Mouse (Mus musculus): ENCODE measurements around the gene Fgd2. TPM values are rescaled to one million over a fixed set of nuclear protein-coding genes. Genes with fewer than 3 reads are reported as not detected.
"Not testable (repeated sequence)": the region's sequence is repeated elsewhere in the genome, so short reads cannot be mapped to it uniquely, and the experiment has no call there.

The Fgd2 gene
- total RNA-seq, 2 experiments from 2014 or later = 22.0 to 28.5 TPM

DNA sequence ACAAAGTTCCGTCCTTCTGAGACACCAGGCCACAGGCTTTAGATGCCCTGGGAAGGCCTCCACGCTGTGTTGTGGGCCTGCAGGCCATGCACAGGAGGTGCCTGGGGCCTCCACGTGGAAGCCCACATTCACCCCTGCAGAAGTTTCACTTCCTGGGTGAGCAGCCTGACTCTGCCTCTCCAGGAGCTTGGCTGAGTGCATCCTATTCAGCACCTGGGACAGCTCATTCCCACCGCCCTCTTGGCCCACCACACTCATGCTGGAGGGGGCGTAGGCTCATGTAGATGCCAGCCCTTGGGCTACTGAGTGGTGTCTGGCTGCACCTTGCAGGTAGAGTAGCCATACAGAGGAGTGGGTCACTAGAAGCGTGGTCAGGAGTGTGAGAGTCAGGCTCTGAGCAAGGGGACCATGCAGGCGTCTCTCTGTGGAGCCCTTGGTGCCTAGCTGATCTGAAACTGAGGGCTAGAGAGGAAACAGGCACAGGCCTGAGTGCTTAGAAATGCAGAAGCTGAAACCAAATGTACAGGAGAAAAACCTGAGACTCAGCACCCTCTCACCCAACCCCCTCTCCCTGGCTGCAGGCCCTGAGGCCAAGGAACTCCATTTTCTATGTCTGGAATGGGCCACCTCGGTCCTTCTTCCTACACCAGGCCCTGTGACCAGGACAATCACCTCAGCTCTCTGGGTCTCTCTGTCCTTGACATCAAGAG, 1.4 kb downstream of the Fgd2 start:
- peak; percentile 70 for ATAC-seq (replicated peaks; ENCODE audit: poor library complexity)

GRCm38 (mm10) chr17:29363109-29363508, 2.4 kb downstream of the Fgd2 start:
- ATAC-seq (replicated peaks; ENCODE audit: poor library complexity) = no peak

- no peak for ATAC-seq (replicated peaks; ENCODE audit: poor library complexity)
Observed at GRCm38 (mm10) chr17:29365105-29365621, 4.4 kb downstream of the Fgd2 start.

GRCm38 (mm10) chr17:29368726-29369125, 8.0 kb downstream of the Fgd2 start:
- ATAC-seq (replicated peaks; ENCODE audit: poor library complexity) = no peak

- ATAC-seq (replicated peaks; ENCODE audit: poor library complexity) = peak; percentile 98
Observed at GRCm38 (mm10) chr17:29370984-29371723, 10.4 kb downstream of the Fgd2 start.

DNA sequence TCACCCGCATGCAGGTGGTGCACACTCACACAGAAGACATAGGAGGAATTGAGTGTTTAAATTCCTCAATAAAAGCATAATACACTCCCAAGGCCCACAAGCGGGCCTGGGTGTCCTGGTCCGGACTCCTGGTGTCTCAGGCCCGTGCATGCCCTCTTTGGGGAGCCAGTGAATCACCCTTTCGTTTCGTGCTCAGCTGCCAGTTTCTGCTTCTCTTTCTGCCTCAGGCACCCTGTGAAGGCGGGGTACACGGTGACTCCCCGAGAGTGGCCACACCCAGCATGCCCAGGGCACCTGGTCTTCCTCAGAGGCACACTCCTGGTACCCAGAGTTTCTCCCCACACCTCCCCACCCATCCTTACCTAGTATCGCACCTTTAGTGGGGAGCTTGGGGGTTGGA, 15.2 kb downstream of the Fgd2 start:
- no peak for ATAC-seq (replicated peaks; ENCODE audit: poor library complexity)

GRCm38 (mm10) chr17:29378056-29378455, 17.3 kb downstream of the Fgd2 start:
- ATAC-seq (replicated peaks; ENCODE audit: poor library complexity) = no peak

DNA sequence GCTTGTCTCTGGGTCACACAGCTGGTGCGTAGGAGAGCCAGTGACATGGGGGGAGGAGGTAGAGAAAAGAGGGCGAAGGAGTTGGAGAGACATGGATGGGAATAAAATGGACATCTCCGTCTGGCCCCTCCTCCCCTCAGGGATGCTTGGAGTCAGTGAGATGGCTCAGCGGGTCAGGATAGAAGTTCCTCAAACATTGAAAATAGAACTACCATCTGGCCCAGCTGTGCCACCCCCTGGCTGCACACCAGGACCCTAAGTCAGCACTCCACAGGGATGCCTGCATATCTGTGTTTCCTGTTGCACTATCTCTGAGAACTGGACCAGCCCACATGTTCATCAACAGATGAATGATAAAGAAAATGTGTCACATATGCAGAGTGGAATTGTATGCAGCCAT, 19.5 kb downstream of the Fgd2 start:
- no peak for ATAC-seq (replicated peaks; ENCODE audit: poor library complexity)

GRCm38 (mm10) chr17:29381472-29381871, 20.8 kb downstream of the Fgd2 start:
- peak; percentile 98 for ATAC-seq (replicated peaks; ENCODE audit: poor library complexity)

GRCm38 (mm10) chr17:29382417-29382816, 21.7 kb downstream of the Fgd2 start:
- no peak for ATAC-seq (replicated peaks; ENCODE audit: poor library complexity)

DNA sequence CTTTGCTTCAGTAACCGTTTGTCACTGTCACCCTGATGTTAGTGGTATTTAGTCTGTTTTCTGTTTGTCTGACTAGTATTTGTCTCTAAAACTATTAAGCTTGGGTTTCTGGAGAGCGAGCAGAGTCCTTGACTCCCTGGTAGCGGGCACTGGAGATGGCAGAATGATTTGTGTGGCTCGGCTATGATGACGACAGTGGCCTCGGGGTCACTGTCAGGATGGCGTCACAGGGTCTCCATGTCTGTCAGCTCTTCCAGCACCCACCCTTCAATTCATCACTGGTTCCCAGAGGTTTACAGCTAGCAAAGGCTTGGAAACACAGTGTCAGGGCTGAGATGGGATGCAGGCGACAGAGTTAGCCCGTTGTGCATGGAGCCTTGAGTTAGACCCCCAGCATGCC, 23.2 kb downstream of the Fgd2 start:
- ATAC-seq (replicated peaks; ENCODE audit: poor library complexity) = no peak

GRCm38 (mm10) chr17:29384850-29385438, 24.2 kb downstream of the Fgd2 start:
- ATAC-seq (replicated peaks; ENCODE audit: poor library complexity) = no peak

GRCm38 (mm10) chr17:29385746-29386145, 25.0 kb downstream of the Fgd2 start:
- ATAC-seq (replicated peaks; ENCODE audit: poor library complexity) = no peak

GRCm38 (mm10) chr17:29388978-29389377, 28.3 kb downstream of the Fgd2 start:
- ATAC-seq (replicated peaks; ENCODE audit: poor library complexity) = no peak

GRCm38 (mm10) chr17:29391280-29391679, 30.6 kb downstream of the Fgd2 start:
- no peak for ATAC-seq (replicated peaks; ENCODE audit: poor library complexity)

GRCm38 (mm10) chr17:29393335-29394089, 32.8 kb downstream of the Fgd2 start:
- ATAC-seq (replicated peaks; ENCODE audit: poor library complexity) = no peak

DNA sequence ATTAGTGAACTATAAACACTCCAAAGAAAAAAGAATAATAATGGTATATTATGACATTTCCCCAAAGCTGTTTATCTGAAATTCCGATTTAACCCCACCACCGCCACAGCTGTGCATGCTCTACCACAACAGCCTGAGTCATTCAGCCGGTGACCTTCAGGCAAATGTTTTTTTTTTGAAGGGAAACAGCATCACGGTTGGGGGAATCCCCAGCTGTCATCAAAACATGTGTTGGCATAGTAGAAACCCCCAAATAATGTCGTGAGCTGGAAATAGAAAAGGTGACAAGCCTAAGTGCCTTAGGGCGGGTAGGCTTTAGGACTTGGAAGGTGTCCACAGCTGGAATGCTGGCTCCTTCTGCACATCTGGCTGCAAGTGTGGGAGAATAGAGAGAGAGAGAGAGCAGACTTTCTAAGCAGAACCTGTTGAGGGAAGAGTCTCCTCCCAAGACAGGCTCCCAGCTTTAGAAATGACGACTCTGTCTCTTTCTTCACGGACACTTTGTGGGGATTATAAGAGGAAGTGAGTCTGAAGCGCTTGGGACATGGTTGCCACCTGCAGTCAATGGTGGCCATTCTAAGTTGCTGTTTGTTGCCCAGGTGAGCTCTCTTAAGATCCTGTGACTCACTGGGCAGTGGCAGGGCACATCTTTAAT, 33.5 kb downstream of the Fgd2 start:
- no peak for ATAC-seq (replicated peaks; ENCODE audit: poor library complexity)

GRCm38 (mm10) chr17:29394761-29395160, 34.0 kb downstream of the Fgd2 start:
- ATAC-seq (replicated peaks; ENCODE audit: poor library complexity) = not testable (repeated sequence)

DNA sequence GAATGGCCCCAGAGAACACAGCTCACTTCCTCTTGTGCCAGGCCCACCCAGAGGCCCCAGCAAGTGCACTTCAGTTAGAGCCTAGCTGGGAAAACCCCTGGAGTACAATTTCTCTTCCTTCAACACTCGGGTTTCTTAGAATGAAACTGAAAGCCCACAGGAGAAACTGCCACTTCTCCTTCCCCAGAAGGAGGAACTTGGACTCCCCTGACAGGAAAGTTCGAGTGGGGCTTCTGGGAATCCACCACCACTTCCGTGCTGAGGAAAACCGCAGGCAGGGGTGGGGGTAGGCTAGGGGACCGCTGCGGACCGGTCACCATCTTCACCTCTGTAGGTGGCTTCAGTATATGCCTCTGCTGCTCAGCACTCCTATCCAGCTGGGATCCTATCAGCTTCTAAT, 34.7 kb downstream of the Fgd2 start:
- ATAC-seq (replicated peaks; ENCODE audit: poor library complexity) = peak; percentile 49

DNA sequence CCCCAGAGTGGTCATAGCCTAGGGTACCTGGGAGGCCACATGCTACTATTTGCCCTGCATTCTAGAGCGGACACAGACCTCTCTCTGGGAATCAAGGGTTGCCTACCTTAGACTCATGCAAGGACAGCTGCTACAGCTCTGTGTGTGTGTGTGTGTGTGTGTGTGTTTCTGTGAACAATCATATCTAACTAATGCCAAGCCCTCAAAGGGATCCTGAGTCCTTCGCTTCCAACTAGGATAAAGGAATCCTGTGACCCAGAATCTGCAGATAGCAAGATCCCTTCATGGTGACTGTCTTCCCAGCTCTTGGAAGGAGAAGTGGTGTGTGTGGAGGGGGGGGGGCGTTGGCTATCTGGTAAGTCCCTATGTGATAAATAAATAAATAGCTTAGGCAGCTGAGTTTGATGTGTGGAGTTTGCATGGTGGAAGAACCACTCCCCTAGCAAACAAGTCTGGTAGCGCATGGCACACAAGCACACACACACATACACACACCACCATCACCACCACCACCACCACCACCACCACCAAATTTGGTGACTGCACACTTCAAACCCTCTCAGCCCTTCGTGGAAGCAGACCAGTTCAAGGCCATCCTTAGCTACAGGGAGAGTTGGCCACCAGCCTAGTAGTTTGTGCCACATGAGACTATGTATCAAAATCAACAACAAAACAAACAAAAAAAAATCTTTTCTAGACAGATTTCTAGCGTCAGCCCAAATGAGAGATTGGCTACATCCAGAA, 35.5 kb downstream of the Fgd2 start:
- ATAC-seq (replicated peaks; ENCODE audit: poor library complexity) = no peak
